Mouse (Mus musculus) CH12.LX (cell line): Measurements from ENCODE around the gene Ccdc146.

Experiments used
- BHLHE40 ChIP-seq: IDR thresholded peaks from 2 replicates; pipeline ENCODE4 v1.6.1; 2011; ENCODE audit warnings: mild to moderate bottlenecking, low read depth, low read length, improper control_type of control experiment
- CHD1 ChIP-seq: IDR thresholded peaks from 2 replicates; pipeline ENCODE4 v1.6.1; 2012; ENCODE audit warnings: low read depth, low read length, improper control_type of control experiment, inconsistent platforms
- CTCF ChIP-seq, 2 experiments: IDR thresholded peaks in 1 of 2; conservative IDR thresholded peaks in 1 of 2; 2 replicates each; pipeline ENCODE4 v1.5.1; 2011 to 2012; ENCODE audit warnings: low read depth in 2 of 2, low read length in 2 of 2, improper control_type of control experiment in 1 of 2, inconsistent platforms in 1 of 2, mild to moderate bottlenecking in 1 of 2, moderate library complexity in 1 of 2
- ELF1 ChIP-seq: IDR thresholded peaks from 2 replicates; pipeline ENCODE4 v1.6.1; 2014; ENCODE audit warnings: low read depth, mild to moderate bottlenecking, inconsistent platforms, low read length, improper control_type of control experiment
- ETS1 ChIP-seq: conservative IDR thresholded peaks from 2 replicates; pipeline ENCODE4 v1.6.1; 2012; ENCODE audit warnings: low read depth, mild to moderate bottlenecking, inconsistent platforms, low read length, improper control_type of control experiment, moderate library complexity
- HCFC1 ChIP-seq: IDR thresholded peaks from 2 replicates; pipeline ENCODE4 v1.6.1; 2012; ENCODE audit warnings: low read depth, mild to moderate bottlenecking, inconsistent platforms, low read length, improper control_type of control experiment
- MAX ChIP-seq: IDR thresholded peaks from 2 replicates; pipeline ENCODE4 v1.6.1; 2011; ENCODE audit warnings: low read length, improper control_type of control experiment
- MXI1 ChIP-seq: IDR thresholded peaks from 2 replicates; pipeline ENCODE4 v1.6.1; 2011; ENCODE audit warnings: mild to moderate bottlenecking, low read depth, low read length, improper control_type of control experiment
- POLR2A ChIP-seq: IDR thresholded peaks from 2 replicates; pipeline ENCODE4 v1.6.1; 2011; ENCODE audit warnings: low read depth, mild to moderate bottlenecking, improper control_type of control experiment, low read length
- RAD21 ChIP-seq: IDR thresholded peaks from 2 replicates; pipeline ENCODE4 v1.6.1; 2011; ENCODE audit warnings: low read depth, mild to moderate bottlenecking, low read length, improper control_type of control experiment, moderate library complexity
- USF1 ChIP-seq: IDR thresholded peaks from 2 replicates; pipeline ENCODE4 v1.6.1; 2014; ENCODE audit warnings: low read depth, mild to moderate bottlenecking, inconsistent platforms, low read length, improper control_type of control experiment
- ZC3H11A ChIP-seq: IDR thresholded peaks from 2 replicates; pipeline ENCODE4 v1.6.1; 2012; ENCODE audit warnings: low read depth, mild to moderate bottlenecking, inconsistent platforms, low read length, improper control_type of control experiment
- ZNF384 ChIP-seq: IDR thresholded peaks from 2 replicates; pipeline ENCODE4 v1.6.1; 2012; ENCODE audit warnings: low read depth, low read length, improper control_type of control experiment, inconsistent platforms

DNA sequence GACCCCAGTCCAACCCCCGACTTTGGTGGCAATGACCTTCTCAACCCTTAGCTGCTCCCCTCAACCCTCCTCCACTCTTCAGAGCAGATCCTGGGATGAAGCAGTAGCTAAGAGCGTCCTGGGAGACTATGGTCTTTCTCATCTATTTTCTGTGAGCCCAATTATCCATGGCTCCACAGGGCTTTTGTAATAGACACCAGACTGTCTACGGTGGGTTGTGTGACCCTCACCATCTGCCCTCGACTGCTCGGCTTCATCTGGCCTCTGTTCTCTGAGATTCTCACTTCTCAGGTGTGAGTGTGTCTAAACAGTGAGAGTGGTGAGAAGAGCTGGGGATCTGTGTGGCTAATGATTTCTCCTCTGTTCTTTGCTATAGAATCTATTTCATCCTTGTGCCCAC lies 117.3 kb downstream of the Ccdc146 start:
- TF ChIP-seq CTCF (conservative IDR thresholded peaks at IDR 0.05 in 1 of 2, IDR thresholded peaks at IDR 0.05 in 1 of 2; ENCODE audit: low read depth in 2 of 2, low read length in 2 of 2) (no peak), CHD1 (no peak), POLR2A (no peak), RAD21 (no peak), ZC3H11A (no peak), USF1 (no peak), ELF1 (no peak), HCFC1 (no peak), MXI1 (no peak), MAX (no peak), BHLHE40 (no peak), ETS1 (no peak), ZNF384 (no peak)
